Mouse (Mus musculus): ENCODE measurements at regions not wholly inside any gene's neighbourhood (a gene's known extent, or its start where the extent isn't known, plus 50 kb on each side); places are given as distances from the start of the nearest gene placed in this dataset.
A peak's percentile ranks its signal among the peaks of the same experiment; 100 is the strongest.

DNA sequence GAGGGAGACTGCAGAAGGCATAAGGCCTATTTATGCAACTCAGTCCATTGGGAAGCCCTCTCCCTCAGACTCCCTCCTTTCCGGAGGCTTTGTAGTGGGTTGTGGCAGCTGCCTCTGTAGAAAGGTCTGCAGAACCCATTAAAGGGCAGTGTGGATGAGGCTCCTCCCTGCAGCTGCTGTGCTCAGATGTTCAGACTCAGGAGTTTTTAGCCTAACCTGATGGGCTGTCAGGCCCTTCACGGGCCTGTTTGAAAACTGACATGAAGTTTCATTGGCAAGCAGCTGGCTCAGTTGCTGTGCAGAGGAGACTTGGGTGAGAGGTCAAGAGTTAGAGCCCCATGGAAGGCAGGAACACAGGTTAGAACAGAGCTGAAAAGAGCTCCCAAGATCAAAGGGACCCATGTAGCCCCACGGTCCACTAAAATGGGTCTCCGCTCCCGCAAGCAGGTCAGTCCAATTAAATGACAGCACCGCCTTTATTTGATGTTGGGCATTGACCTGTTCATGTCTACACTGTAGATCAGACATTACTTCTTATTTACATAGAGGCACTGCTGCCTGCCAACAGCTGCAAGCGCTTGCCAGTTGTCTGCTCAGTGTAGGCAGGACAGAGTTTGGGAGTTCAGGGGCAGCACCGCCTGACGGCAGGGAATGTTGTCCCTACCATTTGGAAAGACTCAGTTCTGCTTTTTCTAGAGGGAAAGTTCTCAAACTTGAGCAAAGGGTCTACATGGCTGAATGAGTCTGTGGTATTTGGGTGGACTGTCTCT is 53.8 kb upstream of the Usp46 start:
- no peak for DNase-seq (ENCODE audit: low spot score in 2 of 2)

DNA sequence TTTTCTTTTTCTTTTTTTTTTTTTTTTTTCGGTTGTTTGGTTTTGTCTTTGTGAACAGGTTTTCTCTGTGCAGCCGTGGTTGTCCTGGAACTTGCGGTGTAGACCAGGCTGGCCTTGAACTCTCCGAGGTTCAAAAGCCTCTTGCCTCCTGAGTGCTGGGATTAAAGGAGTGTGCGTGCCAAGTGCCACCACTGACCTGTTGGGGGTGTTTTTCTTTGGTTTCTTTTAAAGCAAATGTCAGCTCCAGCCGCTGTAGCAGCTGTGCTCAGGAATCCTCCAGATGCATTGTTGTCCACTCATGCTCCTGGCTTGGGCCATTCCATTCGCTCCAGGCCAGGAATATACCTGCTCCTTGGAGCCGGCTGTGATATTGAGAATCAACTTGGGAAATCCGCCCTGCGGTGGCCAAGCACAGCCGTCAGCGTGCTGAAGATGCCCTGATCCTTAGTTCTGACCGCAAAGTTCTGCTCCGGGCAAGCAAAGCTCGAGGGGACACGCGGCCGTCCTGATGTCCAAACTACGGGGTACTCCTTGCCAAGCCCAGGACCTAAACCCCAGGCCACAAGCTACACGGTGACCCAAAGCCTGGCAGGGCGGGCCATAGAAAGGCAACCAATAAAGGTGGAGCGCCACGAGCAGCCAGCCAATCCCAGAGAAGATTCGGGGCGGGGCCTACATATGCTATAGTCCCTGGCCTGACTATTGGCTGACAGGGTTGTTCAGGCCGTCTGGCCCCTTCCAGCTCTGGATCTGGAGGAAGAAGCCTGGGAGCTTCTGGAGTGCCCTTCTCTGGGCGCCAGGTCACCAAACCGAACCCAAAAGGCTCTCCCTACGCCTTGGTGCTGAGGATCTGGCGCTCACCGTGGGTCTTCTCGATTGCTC is 58.0 kb upstream of the Usp46 start:
- peak; percentile 13 to 54 for DNase-seq (ENCODE audit: low spot score in 2 of 2)

DNA sequence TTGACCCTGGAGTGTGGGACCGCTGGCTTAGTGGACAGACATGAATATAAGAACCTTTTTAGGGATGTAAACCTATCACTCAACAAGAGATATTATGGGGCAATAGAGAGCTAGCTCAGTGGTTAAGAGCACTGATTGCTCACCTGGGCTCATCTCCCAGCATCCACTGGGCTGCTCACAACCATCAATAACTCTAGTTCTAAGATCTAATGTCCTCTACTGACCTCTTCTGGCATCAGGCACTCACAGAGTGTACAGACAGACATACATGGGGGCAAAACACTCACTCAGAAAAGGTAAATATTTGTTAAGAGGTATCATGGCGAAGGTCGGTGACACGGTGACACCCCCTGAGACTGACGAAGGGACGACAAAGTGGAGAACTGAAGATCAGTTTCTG is 59.3 kb upstream of the Usp46 start:
- no peak for DNase-seq (ENCODE audit: low spot score in 2 of 2)

DNA sequence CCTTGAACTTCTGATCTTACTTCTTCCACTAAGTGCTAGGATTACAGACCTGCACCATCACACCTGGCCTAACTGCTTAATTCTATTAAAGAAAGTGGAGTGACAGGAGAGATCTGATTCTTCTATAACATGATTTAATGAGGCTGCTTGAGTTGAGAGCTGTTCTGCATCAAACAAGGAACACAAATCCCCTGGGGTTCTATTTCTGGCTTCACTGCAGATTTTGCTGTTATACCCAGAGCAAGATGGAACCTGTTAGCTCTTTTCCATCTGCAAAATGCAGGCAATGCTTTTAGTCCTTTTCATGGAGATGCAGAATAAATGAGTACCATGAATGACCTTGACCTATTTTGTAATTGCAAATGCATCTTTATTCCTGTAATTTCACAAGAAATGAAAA is 61.4 kb upstream of the Usp46 start:
- no peak for DNase-seq (ENCODE audit: low spot score in 2 of 2)

DNA sequence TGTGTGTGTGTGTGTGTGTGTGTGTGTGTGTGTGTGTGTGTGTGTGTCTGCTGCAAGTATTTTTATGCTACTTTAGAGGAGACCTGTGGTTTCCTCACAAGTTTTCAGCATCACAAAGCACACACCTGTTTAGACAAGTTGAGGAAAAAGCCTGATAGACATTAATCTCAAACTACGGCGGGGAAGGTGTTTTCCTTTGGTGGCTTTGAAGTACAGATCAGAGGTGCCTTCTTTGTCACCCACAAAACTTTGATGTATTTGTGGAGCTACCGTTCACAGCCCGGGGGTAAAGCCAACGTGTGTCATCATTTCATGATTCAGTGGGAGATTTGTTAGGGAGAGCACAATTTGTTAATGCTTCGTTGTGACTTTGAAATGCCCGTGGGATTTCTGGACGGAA is 62.4 kb upstream of the Rasl11b start:
- no peak for DNase-seq (ENCODE audit: low spot score in 2 of 2)

DNA sequence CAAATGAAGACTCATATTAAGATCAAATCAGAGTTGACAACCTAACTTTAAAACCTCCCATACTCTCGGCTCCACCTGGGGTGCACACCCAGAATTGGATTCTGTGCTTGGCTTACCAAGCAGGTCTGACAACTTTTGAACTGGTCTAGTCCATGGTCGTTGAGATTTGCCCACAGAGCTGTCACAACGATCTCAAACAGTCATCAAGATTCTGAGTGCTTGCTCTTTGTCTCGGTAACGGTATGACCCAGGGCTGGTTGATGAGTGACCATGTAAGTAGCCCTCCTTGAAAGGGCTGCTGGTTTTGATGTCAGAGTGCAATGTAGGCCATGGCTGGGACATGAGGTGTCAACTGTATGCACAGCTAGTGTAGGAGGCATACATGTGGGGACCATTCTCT is 58.7 kb upstream of the Rasl11b start:
- DNase-seq (ENCODE audit: low spot score in 2 of 2) = no peak

DNA sequence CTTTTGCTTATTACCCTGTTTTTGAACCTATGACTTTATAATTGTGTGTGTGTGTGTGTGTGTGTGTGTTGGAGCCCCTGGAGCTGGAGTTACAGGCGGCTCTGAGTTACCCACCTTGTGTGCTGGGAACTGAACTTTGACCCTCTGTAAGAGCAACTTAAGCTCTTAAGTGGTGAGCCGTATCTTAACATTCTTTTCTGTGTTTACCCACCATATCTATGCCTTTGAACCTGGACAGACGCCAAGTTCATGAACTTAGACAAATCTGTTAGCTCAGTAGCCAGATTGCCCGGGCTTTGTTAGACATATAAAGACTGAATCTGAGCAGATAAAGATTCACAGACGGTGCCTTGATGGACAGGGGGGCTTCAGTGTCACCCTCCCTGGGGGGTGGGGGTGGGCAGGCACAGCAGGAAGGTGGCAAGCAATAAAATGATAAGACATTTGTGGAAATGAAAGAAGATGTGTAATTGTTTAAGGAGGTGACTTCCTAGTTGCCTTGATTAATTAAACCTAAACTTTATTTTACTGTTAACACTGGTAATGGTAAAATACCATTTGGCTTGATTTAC is 58.1 kb upstream of the Rasl11b start:
- no peak for DNase-seq (ENCODE audit: low spot score in 2 of 2)

DNA sequence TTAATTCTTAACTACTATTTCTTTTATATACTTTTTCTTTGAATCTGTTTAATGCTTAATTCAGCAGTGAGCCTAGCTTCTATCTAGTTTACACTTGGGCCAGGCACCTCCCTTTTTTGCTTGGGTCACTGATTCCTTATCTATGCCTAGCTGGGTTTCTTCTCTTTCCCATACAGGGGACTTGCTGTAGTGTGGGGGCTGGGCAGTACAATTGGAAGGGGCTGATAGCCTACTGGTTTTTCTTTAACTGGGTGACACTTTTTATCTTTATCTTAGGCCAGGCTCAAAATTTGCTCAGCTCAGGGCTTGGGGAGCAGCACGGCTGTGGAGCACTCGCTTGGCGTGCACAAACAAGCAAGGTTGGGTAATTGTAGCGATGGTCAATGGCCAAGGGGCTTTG is 51.1 kb upstream of the Rasl11b start:
- no peak for DNase-seq (ENCODE audit: low spot score in 2 of 2)

DNA sequence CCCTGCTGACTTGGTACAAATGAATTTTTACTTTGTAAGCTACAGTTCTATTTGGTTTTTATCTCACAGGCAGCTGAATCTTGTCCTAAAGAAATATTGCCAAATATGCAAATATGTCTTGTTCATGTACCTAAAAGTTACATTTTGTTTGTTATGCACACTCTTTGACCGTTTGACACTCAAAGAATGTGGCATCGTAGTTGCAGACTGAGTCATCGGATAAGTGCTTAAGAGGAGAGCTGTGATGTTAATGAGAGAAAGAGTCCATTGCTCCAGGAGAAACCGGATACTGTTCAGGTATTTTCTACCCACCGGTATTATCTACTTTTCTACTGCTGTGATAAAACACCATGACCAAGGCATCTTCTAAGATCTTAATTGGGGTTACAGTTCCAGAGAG is 50.3 kb upstream of the Rasl11b start:
- no peak for DNase-seq (ENCODE audit: low spot score in 2 of 2)

Data from layer of hippocampus, adult 8-10 months (tissue).